Mouse (Mus musculus): Measurements from ENCODE around the gene Gmfb. TPM values are rescaled to one million over a fixed set of nuclear protein-coding genes. Genes with fewer than 3 reads are reported as not detected.

Gene Gmfb
- polyA plus RNA-seq, 1 experiment from 2014 or later = 45.1 TPM

GRCm38 (mm10) chr14:46779217-46779616 lies 42.8 kb downstream of the Gmfb start:
- H3K9me3 ChIP-seq (replicated peaks) = no peaks in the 10 kb centered on the region; the same call in 1 of the 2 replicates
- H3K4me1 ChIP-seq (replicated peaks) = peaks cover 3% of the 10 kb centered on the region; the same call in 1 of the 2 replicates
- no peak overlapping the region for H3K9ac ChIP-seq
- H3K4me3 ChIP-seq = no peak overlapping the region
- 91% methylated on average over 7 of the region's 7 CpGs for whole genome bisulfite sequencing
- ATAC-seq (replicated peaks; ENCODE audit: insufficient number of reproducible peaks, insufficient read depth, low FRiP score, low read depth) = no peak
- H3K27ac ChIP-seq = no peak overlapping the region
- H3K27me3 ChIP-seq = no peaks in the 10 kb centered on the region
- H3K4me2 ChIP-seq = no peak overlapping the region
- peaks cover 56% of the 10 kb centered on the region for H3K36me3 ChIP-seq

- H3K4me1 ChIP-seq (replicated peaks) = peaks cover 3% of the 10 kb centered on the region; the same call in 1 of the 2 replicates
- 95% methylated on average over 9 of the region's 9 CpGs for WGBS
Observed at GRCm38 (mm10) chr14:46778756-46779155, 43.3 kb downstream of the Gmfb start.

GRCm38 (mm10) chr14:46770036-46770435 lies 52.0 kb downstream of the Gmfb start:
- H3K9ac ChIP-seq = no peak overlapping the region
- H3K4me2 ChIP-seq = no peak overlapping the region
- no peaks in the 10 kb centered on the region for H3K27me3 ChIP-seq
- ATAC-seq (replicated peaks; ENCODE audit: insufficient number of reproducible peaks, insufficient read depth, low FRiP score, low read depth) = no peak
- H3K4me3 ChIP-seq = no peak overlapping the region
- H3K36me3 ChIP-seq = peaks cover 46% of the 10 kb centered on the region
- 80% methylated on average over 6 of the region's 6 CpGs for WGBS
- H3K27ac ChIP-seq = no peak overlapping the region
- no peaks in the 10 kb centered on the region for H3K4me1 ChIP-seq (replicated peaks)
- H3K9me3 ChIP-seq (replicated peaks) = no peaks in the 10 kb centered on the region

More at GRCm38 (mm10) chr14:46778756-46779155, 43.3 kb downstream of the Gmfb start:
- H3K4me3 ChIP-seq = no peak overlapping the region
- H3K36me3 ChIP-seq = peaks cover 59% of the 10 kb centered on the region
- no peaks in the 10 kb centered on the region; the same call in 1 of the 2 replicates for H3K9me3 ChIP-seq (replicated peaks)
- H3K27ac ChIP-seq = no peak overlapping the region
- no peaks in the 10 kb centered on the region for H3K27me3 ChIP-seq
- no peak overlapping the region for H3K9ac ChIP-seq
- no peak for ATAC-seq (replicated peaks; ENCODE audit: insufficient number of reproducible peaks, insufficient read depth, low FRiP score, low read depth)
- H3K4me2 ChIP-seq = no peak overlapping the region

- 81% methylated on average over 12 of the region's 12 CpGs for WGBS
- Histone ChIP-seq H3K4me3 (no peak overlapping the region), H3K27ac (no peak overlapping the region), H3K4me2 (no peak overlapping the region), H3K9ac (no peak overlapping the region), H3K4me1 (replicated peaks) (no peaks in the 10 kb centered on the region), H3K9me3 (replicated peaks) (no peaks in the 10 kb centered on the region), H3K27me3 (no peaks in the 10 kb centered on the region), H3K36me3 (peaks cover 37% of the 10 kb centered on the region)
- no peak for ATAC-seq (replicated peaks; ENCODE audit: insufficient number of reproducible peaks, insufficient read depth, low FRiP score, low read depth)
Observed at GRCm38 (mm10) chr14:46767116-46767515, 54.9 kb downstream of the Gmfb start.

- Histone ChIP-seq H3K36me3 (peaks cover 3% of the 10 kb centered on the region; the same call in 1 of the 2 replicates), H3K4me2 (peak overlapping the region; percentile 83), H3K9ac (peak overlapping the region; percentile 58), H3K9me3 (replicated peaks) (no peaks in the 10 kb centered on the region), H3K27me3 (no peaks in the 10 kb centered on the region), H3K27ac (no peak overlapping the region), H3K4me3 (peak overlapping the region; percentile 64), H3K4me1 (replicated peaks) (peaks cover 10% of the 10 kb centered on the region)
- 35% methylated on average over 6 of the region's 6 CpGs for WGBS
- no peak for ATAC-seq (replicated peaks; ENCODE audit: insufficient number of reproducible peaks, insufficient read depth, low FRiP score, low read depth)
Observed at GRCm38 (mm10) chr14:46761186-46761585, 60.9 kb downstream of the Gmfb start.

GRCm38 (mm10) chr14:46760355-46761029 lies 61.5 kb downstream of the Gmfb start, which contains the start of gene Cdkn3:
Gene Cdkn3 (plus strand): TSS chr14:46760541.
- Histone ChIP-seq H3K9ac (peak within 1 kb of the TSS; percentile 58), H3K4me2 (peak within 1 kb of the TSS; percentile 83), H3K36me3 (peaks cover 3% of the 10 kb centered on the region; the same call in 1 of the 2 replicates), H3K4me1 (replicated peaks) (peaks cover 10% of the 10 kb centered on the region), H3K27ac (0 out of 2 replicates have a peak within 1 kb of the TSS, but pooled peaks have one; percentile 6), H3K27me3 (no peaks in the 10 kb centered on the region), H3K4me3 (peak within 1 kb of the TSS; percentile 64), H3K9me3 (replicated peaks) (no peaks in the 10 kb centered on the region)
- WGBS = under 1% methylated on average over 54 of the region's 54 CpGs
- ATAC-seq (replicated peaks; ENCODE audit: insufficient number of reproducible peaks, insufficient read depth, low FRiP score, low read depth) = peak; percentile 98

GRCm38 (mm10) chr14:46759970-46760354 lies 62.1 kb downstream of the Gmfb start:
- peak overlapping the region; percentile 64 for H3K4me3 ChIP-seq

More at GRCm38 (mm10) chr14:46759970-46760354, 62.1 kb downstream of the Gmfb start:
- 3% methylated on average over 7 of the region's 7 CpGs for WGBS
- Histone ChIP-seq H3K9ac (no peak overlapping the region), H3K4me2 (peak overlapping the region; percentile 83), H3K27me3 (no peaks in the 10 kb centered on the region), H3K4me1 (replicated peaks) (peaks cover 10% of the 10 kb centered on the region), H3K9me3 (replicated peaks) (no peaks in the 10 kb centered on the region), H3K27ac (no peak overlapping the region), H3K36me3 (peaks cover under 1% of the 10 kb centered on the region; the same call in 1 of the 2 replicates)
- no peak for ATAC-seq (replicated peaks; ENCODE audit: insufficient number of reproducible peaks, insufficient read depth, low FRiP score, low read depth)

Other genes with a start within 250 kb of the Gmfb start
- 44.8 and 51.0 TPM in 2 replicates for gene Cdkn3, start 61.7 kb downstream of the Gmfb start, polyA plus RNA-seq (2015; fragmentation: Nextera tagmentation; extraction: Ambion mirVana)
- gene Cnih1, start 33.8 kb downstream of the Gmfb start, polyA plus RNA-seq (2015; fragmentation: Nextera tagmentation; extraction: Ambion mirVana) = 139 and 140 TPM in 2 replicates
- 24.0 and 26.6 TPM in 2 replicates for gene Cgrrf1, start 9.9 kb upstream of the Gmfb start, polyA plus RNA-seq (2015; fragmentation: Nextera tagmentation; extraction: Ambion mirVana)
- 15.3 and 17.6 TPM in 2 replicates for gene Samd4, start 60.6 kb upstream of the Gmfb start, polyA plus RNA-seq (2015; fragmentation: Nextera tagmentation; extraction: Ambion mirVana)

Data from heart, embryonic 15.5 days (tissue).